Mouse (Mus musculus) lung, postnatal 10 days (tissue): ENCODE results near the gene Ninl.

Experiments
- DNase-seq: peaks from one replicate; pipeline ENCODE4 v3.0.0; 2021

The Ninl gene

GRCm38 (mm10) chr2:151039232-151039695 is at the start of gene Ninl, which contains the start of gene Nanp:
Gene Ninl (minus strand): TSS chr2:151039382.
Gene Nanp (minus strand): TSS chr2:151039398.
- DNase-seq, result peak; percentile 97

- DNase-seq, result no peak
Measured at GRCm38 (mm10) chr2:151056637-151057036, 17.5 kb upstream of the Ninl start.

GRCm38 (mm10) chr2:151040411-151040810 is 1.2 kb upstream of the Ninl start:
- no peak for DNase-seq

DNA sequence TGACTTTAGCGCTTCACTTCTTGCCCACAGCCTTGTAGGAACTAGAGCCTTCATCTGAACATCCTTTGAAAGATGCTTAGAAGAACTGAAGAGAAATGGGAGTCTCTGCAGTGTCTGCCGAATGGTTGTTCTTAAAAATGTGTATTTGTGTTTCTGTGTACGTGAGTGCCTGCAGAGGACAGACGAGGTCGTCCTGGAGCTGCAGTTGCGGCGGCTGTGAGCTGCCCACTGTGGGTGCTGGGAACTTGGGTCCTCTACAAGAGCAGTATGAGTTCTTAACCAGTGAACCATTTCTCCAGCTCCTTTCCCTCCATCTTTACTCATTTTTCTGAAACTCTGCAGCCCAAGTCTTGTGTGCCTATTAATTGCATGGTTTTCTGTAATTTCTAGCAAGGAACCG is 544 bp upstream of the Ninl start:
- DNase-seq, result peak; percentile 6

GRCm38 (mm10) chr2:151038811-151039222 is 365 bp downstream of the Ninl start:
- no peak for DNase-seq

DNA sequence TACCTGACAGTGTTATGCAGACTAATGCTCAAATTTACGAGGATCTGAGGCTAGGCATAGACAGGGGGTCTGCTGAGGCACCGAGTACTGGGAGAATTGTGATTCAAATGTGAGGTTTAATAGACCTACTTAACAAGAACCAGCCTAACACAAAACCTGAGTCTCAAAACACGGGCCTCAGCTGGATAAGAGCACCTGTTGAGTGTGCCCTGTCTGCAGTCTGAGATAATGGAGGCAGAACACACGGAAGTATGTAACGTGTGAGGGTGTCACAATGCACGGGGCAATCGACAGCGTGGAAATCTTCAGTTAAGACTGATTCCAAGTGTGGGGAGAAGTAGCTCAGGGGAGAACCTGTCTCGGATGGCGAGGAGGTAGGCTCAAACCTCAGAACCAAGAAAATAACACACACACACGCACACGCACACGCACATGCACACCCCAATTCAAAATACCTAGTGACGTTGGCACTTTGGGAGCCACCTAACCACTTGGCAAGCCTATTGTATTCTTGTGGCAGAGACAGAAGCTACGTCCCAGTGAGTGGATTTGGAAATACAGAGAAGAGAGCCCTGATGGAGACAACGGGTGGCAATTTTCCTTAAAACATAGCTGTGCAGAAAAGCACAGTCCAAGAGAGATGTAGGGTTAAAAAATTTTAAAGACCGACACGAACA is 1.2 kb downstream of the Ninl start:
- DNase-seq, result no peak

GRCm38 (mm10) chr2:151037292-151037691 is 1.9 kb downstream of the Ninl start:
- no peak for DNase-seq

- no peak for DNase-seq
Measured at GRCm38 (mm10) chr2:151036721-151037120, 2.5 kb downstream of the Ninl start.

GRCm38 (mm10) chr2:151034435-151034834 is 4.7 kb downstream of the Ninl start:
- no peak for DNase-seq

DNA sequence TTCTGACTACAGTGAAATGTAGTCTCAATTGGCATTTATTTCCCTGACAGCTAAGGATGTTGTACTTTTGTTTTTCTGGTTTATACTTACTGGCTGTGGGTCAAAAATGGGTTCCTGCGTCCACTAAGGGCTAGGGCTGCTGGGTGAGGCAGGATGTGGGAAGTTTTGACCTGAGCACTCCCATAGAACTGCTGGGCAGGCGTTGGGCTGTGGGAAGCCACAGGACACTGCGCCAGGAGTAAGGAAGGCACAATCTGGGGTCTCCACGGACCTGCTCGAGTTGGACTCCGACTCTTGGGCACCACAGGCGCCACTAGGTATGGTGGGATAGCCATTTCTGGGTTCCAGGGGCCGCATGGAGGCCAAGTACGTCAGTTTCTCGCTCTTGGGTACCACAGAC is 18.0 kb downstream of the Ninl start:
- DNase-seq, result no peak

DNA sequence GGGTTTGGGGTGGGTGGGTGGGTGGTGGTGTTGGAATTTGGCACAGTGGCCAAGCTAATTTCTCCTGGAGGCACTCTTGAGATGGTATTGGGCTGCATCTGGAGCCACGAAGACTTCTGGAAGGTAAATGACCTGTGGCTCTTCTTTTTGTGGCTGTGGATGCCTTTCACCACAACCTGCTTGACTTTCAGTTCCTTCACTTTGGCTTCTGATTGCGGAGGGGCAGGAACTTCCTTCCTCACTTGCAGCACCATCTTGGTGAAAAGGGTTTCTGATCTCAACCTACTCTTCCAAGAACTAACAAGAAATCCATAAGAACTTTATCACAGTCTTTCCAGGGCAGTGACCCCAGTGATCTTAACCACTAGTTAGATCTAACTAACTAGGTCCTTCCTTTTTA is 23.9 kb downstream of the Ninl start:
- no peak for DNase-seq

DNA sequence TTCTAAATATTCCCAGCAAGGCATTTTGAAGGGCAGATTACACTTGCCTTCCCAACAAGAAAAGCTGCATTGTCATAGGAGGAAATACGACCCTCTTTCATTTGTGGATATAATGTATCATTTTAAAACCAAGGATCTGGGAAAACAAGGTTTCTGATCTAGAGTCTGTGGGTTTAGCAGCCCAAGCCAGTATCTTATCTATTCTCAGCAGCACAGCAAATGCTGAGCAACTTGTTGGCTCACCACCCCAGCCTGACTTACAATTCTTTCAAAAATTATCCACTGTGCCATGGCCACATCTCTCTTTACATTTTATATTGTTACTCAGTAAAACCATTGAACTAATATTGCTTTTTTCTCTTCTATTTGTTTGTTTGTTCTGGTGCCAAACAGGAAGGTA is 27.9 kb downstream of the Ninl start:
- no peak for DNase-seq

DNA sequence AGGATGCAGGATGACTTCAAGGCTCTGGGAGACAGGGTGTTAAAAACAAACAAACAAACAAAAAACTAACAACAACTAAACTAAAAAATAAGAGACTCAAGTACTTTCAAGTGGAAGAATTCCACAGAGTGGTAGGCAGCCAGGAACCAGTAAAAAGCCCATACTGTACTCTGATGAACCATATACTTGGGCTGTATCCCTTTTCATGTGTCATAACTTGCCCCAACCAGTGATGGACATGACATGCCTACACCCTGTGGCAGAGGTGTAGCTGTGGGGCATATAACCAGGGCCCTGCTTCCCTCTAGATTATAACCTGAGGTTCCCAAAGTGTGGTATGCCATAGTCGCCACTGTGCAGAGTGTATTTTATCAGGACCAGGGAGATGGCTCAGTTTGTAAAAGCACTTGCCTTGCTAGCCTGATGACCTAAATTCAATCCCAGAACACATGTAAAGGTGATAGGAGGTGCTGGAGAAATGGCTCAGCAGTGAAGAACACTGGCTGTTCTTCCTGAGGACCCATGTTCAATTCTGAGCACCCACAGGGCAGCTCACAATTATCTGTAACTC is 29.6 kb downstream of the Ninl start:
- DNase-seq, result no peak

- peak; percentile 76 for DNase-seq
Measured at GRCm38 (mm10) chr2:151008939-151009509, 30.2 kb downstream of the Ninl start.

DNA sequence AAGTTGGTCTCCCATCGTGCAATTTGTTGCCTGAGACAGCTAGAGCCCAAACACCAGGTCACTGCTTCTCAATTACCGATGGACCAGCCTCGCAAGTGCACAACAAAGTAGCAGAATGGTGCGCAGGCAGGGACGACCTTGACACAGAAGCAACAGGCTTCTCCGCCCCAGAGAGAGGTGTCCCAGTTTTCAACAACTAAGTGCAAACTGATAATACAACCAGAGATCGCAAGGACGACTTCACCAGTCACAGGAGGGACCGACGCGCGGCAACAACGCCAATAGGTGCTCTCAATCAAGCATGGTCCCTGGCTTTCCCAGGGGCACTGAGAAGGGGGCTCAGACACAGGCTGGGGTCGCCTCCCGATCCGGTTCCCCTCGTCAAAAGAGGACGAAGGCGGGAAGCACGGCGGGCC is 30.7 kb downstream of the Ninl start:
- no peak for DNase-seq

DNA sequence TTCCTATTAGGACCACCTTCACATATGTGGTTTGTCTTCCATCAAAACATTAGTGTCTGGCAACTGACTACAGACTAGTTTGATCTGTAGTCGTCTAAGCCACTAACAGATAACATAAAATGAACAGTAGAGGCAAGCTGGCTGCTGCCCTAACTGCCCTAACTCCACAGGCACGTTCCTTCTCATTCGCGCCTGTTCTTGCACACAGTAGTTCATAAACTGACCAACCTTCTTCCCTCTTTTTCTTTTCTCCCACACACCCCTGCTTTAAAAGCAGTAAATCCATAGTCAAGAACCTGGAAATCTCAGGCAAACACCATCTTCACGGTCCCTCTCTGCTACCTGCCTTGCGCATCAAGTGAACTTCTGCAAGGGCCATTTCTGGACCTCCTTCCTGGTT is 31.2 kb downstream of the Ninl start:
- no peak for DNase-seq

- DNase-seq, result peak; percentile 32
Measured at GRCm38 (mm10) chr2:151006281-151006945, 32.8 kb downstream of the Ninl start.

DNA sequence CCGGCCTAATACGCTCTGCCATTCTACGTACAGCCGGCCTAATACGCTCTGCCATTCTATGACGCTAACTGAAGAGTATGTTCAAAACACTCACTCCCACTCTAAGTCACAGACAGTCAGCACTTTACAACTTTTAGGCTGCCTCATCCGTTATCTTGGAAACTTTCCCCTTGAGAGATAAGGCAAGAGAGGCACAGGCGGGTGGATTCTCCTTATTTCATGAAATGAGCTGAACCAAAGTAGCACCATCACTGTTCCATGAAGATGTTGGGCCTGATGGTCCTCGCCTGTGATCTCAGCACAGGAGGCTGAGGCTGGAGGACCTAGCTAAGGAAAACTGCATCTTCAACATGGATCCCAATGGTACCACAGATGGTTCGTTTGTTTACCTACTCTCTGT is 34.8 kb downstream of the Ninl start:
- DNase-seq, result no peak

- no peak for DNase-seq
Measured at GRCm38 (mm10) chr2:151003796-151004195, 35.4 kb downstream of the Ninl start.

DNA sequence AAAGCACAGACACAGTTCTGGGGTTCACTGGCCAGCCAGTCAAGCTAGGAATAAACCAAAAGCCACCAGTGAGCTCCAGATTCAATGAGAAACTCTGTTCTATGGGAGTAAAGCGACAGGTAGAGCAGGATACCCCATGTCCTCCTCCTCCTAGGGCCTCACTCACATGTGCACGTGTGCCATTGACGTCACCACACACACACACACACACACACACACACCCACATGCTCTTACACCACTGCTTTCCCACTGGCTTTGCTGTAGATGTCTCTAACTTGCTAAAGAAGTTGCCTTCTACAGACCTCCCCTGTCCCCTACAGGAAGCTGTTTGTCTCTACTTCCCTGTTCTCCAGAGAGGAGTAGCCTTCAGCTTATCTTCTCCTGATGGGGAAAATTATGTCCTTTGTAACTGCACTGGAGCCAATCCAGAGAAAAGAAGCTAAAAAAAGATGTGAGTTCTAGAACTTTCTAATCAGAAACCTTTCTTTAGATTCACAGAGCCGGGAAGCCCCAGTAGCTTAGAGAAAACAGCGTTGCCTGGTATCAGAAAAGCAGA is 37.5 kb downstream of the Ninl start:
- no peak for DNase-seq

- peak; percentile 72 for DNase-seq
Measured at GRCm38 (mm10) chr2:151000402-151001178, 38.6 kb downstream of the Ninl start.

DNA sequence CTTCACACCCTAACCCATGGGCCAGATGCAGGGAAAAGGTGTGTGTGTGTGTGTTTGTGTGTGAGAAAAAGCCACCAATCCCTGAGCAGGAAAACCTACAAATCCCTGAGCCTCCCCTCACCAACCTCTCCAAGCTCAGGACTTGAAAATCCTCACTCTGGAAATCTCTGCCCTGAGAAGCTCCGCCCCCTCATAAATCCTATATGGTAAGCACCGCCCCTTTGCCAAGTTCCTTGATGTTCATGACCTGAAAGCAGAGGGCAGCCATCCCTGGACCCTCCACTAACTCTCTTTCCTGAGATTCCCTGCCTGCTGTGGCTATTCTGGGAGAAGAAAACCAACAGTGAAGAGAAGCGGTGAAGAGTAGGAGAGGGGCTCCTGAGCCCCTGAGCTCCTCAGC is 40.2 kb downstream of the Ninl start:
- DNase-seq, result no peak

DNA sequence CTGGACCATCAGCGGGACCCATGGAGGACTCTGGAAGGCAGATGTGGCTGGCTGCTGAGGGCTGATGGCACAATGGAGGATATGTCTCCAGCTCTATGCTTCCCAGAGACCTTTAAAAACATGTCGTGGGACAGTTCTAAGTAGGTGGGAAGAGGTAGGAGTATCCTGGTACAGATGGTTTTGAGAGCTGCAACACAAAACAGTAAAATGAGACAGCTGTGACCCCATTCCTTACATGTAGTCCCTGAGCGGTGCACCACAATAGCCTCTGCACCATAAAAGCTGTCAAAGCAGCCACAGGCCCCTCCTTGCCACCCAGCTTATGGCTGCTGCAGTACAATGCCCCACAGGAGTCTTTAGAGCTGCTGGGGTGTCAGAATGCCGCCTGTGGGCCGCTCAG is 41.6 kb downstream of the Ninl start:
- no peak for DNase-seq
